Mouse (Mus musculus) NIH3T3 (cell line): ENCODE measurements at regions not wholly inside any gene's neighbourhood (a gene's known extent, or its start where the extent isn't known, plus 50 kb on each side); places are given as distances from the start of the nearest gene placed in this dataset.

Experiments
- DNase-seq: peaks from one replicate; pipeline ENCODE4 v3.0.0-alpha.2; 2012; ENCODE audit warnings: low read depth

GRCm38 (mm10) chr13:57282816-57283215 is 387.0 kb upstream of the Trpc7 start:
- DNase-seq, result no peak

- DNase-seq, result no peak
These were observed 386.3 kb upstream of the Trpc7 start for GRCm38 (mm10) chr13:57281941-57282710.

DNA sequence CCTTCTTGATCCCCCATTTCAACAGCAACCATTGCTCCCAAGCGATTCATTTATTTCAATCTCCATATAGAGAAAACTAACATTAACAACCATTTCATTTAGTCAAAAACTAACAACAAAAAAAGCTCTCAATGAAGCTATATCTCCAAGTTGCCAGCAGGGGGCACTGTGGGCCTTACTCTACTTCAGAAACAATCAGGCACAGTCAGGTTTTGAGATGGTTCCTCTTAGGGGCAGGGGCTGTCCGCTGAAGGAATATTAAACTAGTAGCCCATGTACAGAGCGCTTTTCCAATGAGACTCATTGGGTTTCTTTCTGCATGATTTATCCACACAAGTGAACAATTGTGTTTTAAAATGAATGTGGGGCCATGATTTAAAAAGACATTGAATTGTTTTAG is 385.7 kb upstream of the Trpc7 start:
- peak; percentile 17 for DNase-seq

DNA sequence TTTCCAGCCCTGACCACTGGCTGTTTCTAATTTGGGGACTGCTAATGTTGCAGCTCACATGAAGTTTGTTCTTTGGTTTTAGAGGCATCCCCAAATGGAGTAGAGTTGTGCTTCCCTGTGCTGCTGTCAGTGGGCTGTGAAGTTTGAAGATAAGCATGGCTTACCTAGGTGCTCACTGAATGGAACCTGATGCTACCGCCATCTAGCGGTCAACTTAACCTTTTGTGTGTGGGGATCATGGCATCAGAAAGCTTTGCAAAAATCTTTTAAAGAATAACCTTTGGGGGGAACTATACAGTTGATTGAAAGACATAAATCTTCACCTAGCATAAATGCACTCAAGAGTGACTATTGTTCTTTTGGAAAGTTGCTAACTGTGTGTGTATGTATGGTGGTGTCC is 382.8 kb upstream of the Trpc7 start:
- DNase-seq, result peak; percentile 46

DNA sequence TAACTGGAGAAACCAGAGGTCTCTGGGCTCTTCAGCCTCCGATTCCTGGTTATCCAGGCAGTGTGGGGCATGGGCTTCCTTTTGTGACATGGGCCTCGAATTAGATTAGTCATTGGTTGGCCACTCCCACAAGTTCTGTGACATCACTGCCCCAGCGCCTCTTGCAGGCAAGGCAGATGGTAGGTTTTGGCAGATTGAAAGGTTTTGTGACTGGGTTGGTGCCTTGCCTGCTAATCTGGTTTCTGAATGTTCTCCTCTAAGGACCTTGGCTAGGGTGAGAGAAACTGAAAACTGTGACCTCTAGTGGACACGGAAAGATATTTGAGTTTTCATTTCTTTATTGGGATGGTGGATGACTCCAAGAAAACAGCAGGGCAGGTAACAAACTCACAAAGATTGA is 381.3 kb upstream of the Trpc7 start:
- peak; percentile 3 for DNase-seq

DNA sequence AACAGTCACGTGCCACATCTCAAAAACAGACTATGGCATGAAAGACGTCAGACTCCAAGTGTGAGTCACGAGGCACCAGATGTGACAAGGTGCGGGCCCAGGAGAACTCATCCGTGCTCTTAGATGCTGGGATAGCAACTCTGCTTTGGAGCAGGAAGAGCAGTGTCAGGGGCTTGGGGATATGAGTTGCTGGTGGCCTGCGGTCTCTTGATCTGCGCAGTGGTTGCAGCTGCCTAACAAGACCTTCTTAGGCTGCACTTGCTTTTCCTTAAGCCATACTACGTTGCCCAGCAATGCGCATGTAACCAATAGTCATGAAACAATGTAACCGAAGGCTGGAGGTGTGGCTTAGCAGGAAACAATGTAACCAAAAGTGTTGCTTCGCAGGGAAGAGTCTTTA is 380.1 kb upstream of the Trpc7 start:
- no peak for DNase-seq

DNA sequence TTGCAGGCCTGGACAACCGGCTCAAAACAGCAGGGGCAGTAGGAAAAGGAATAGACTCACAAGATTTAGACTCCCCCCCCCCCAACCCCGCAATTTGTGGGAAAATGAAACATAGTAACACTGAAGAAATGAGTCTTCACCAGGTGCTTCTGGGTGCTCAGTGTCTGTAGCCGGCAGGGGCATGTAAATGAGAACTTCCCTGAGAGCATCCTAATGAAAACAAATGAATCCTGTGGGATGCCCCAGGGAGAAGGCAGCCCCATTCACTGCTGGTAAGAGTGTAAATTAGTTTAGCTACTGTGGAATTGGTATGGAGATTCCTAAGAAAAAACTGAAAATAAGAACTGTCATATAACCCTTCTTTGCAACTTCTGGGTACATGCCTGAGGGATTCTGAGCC is 377.8 kb upstream of the Trpc7 start:
- no peak for DNase-seq

DNA sequence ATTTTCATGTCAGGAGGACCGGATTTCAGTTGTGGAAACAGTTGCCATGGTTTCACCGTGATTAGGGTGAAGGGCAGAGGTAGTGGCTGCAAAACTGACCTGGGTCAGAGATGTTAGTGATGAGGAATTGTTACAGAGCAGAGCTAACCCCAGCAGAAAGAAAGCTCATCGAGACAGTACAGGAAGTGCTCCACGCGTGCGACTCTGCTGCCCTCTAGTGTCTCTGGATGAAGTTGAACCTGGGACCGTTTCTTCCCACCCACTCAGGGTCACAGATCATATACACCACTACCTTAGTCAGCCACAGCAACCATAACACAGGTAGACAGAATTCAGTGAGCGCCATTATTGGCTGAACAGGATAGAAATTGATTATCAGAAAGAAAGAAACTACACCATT is 373.8 kb upstream of the Trpc7 start:
- DNase-seq, result peak; percentile 52

DNA sequence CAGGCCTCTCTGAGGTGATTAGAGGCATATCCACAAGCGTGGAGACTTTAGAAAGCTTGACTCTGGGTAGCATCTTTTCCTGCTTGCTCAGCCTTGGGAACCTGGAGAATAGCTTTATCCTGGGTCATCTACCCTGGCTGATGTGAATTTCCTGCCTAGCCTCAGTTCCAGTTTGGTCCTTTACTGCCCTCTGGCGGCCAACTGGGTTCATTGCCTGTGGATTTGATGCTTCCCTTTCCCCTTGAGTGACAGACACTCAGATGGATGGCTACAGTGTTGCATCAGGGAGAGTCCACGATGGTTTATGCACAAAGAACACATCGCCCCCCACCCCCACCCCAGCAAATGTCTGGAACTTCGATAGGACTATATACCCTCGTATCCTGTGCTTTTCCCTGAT is 364.1 kb upstream of the Trpc7 start:
- peak; percentile 73 for DNase-seq

DNA sequence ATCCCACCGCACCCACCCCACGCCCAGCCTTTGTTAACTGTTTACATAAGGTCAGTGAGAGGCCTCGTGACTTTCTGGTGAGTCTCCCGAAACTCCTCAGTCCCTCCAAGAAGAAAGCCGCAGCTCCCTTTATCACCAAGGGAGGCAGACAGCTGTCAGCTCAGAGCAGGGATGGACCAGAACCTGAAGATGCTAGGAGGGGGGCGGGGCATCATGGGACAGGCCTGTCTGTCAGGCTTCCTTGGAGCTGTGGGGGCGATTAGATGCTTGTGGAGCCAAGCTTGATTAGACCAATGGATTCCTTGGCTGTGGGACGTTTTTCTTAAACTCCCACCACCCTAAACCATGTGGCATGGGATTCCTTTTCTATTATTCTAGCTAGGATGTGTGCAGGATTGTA is 363.7 kb upstream of the Trpc7 start:
- DNase-seq, result no peak

DNA sequence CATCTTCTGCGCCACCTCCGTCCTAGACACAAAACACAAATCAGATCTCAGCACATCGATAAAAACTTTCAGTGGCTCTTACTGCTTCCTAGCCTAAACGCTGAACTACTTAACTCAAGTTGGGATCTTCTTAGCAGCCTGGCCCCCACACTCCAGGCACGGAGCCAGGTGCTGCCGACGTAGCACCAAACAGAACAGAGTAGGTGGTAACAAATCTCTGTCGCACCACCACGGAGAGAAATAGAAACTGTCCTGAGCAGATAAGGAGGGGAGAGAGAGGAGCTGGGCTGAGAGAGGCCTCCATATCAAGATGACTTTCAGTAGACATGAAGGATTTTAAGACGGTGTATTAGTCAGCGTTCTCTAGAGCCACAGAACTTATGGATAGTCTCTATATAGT is 360.1 kb upstream of the Trpc7 start:
- DNase-seq, result no peak

DNA sequence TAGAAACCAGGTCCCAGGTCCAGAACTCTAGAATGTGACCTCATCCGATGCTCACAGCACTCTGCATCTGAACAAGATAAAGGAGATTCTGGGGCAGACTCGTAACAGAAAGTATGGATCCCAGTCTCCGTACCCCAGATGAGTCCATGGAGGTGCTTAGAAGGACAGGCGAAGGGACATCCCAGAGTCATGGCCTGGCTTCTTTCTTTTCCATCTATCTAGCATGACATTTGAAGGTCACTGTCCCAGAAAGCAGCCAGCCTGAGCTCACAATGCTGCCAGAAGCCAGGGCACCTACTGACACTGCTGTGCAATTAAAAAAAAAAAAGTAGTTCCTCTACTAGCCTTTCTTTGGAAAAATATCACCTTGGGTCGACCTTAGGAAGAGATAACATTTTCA is 354.1 kb upstream of the Trpc7 start:
- no peak for DNase-seq

DNA sequence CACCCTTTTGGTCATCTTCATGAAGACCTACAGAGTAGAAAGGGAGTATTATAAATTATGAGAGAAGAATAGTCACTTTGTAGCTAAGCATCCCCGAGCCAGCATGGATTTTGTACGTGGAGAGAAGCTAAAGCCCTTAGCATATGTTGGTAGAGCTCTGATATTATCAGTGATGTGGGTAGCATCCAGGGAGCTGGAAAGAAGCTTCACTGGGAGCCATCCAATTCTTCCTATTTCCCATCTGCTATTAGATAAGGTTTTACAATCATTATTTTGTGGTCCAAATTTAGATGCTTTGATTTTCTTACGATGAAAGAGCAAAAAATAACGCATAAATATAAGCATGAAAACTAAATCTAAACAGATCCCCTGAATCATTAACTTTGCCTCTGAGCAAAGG is 353.6 kb upstream of the Trpc7 start:
- DNase-seq, result no peak

DNA sequence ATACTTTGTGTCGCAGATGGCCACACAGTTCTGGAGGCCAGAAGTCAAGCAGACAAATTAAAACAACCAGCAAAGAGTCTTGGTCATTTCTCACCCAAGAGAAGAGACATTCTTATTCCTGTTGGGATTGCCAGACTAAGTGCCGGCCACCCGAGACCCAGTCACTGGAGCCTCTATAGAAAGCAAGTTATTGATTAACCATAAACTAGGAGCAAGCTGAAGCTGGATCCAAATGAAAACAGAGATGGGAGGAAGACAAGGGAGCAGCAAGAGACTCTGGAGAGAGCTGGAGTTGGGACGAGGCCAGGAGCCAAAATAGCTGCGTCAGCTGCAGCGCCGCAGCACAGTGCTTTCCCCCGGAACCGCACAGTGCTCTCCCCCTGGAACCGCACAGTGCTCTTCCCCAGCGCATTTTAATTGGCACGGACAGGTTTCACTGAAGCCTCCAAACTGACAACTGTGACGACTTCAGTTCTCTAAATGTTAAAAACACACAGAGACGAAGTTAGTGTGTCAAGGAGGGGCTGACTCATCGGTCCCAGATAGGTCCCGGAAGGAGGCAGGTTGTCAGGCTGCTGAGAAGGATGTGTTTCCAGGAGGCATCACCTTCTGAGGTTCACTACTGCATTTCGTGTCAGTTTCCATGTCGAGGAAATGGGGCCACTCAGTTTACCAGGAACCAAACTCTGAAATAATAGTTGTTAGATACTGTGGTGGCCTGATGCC is 350.6 kb upstream of the Trpc7 start:
- DNase-seq, result no peak

DNA sequence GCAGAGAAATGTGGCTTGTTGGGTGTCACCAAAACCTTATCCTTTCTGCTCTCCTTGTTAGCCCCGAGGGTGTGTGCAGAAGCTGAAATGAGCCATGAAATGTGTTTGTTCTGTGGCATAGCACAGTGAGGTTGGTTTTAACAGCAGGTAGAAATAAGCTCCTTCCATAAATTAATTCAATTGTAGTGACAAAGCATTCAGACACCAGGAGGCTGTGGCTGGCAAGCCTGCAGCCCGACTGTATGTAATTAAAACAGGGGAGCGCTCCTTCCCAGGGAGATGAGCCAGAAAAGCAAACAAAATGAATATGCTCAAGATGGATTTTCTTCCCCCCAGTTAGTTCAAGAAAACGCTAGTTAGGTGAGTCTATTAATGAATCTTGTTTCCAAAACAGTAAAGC is 341.1 kb upstream of the Trpc7 start:
- no peak for DNase-seq

DNA sequence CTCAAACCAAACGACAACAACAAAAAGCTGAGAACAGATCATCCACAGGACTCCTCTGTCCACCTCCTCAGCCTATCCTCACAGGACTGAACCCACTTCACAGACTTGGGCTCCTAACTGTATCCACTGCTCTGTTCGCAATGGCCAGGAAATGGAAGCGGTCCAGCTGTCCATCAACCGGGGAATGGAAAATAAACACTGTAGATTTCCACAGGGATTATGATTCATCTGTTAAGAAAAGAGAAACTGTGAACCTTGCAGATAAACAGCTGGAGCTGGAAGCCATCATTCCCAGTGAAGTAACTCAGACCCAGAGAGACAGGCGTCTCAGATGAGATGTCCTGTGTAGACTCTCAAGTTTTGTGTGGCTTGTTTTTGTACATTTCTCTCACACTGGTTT is 340.4 kb upstream of the Trpc7 start:
- peak; percentile 20 for DNase-seq

DNA sequence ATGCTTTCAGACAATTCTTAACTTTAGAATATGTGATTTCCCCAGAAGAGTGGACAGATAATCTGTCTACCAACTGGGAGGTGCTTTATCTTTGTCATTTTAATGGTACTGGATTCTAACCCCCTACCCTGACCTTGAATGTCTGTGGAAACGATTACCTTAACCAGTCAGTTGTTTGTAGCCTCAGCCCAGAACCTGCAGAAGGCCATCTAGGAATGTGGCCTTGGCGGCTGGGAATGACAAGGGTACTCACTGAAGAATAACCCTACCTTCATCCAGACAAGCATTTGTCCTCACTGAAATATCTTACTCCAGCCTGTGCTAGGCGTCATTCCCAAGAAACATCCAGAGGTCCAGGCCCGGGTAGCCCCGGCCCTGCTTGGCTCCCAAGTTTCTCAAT is 337.1 kb upstream of the Trpc7 start:
- no peak for DNase-seq

DNA sequence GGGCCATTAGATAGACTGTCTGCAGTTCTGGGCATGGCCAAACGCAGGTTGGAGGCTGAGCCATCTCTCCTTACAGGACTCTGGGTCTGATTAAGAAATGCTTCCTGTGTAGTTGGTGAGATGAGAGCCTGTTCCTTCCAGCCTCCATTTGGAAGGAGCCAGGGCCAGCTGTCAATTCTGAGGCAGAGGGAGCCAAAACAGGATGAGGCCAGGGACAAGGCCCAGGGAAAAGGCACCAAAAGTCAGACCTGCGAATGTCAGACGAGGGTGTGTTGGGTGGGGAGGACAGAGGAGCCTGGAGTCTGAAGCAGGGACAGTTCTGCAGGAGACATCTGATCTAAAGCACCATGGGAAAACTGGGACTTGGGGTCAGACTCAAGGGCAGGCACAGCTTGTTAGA is 335.9 kb upstream of the Trpc7 start:
- DNase-seq, result no peak

DNA sequence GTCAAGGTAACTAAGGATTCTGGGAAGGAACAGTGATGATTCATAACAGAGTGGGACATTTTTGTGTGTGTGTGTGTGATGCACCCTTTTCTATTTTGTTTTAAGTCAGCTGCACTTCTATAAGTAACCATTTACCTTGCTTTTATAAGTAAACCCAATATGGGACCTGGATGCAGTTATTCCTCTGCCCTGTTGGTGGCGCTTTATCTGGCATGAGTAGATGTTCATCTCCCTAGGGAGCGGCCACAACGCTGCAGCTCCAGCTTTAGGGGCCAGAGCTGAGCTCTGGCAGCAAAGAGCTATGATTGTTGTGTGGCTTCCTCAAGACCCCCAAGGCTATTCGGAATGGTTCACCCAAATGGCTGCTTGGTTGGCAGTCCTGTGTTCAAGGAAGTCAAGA is 334.5 kb upstream of the Trpc7 start:
- no peak for DNase-seq

- no peak for DNase-seq
These were observed 325.3 kb upstream of the Trpc7 start for GRCm38 (mm10) chr13:57221092-57221491.

- no peak for DNase-seq
These were observed 320.4 kb upstream of the Trpc7 start for GRCm38 (mm10) chr13:57216161-57216560.

- DNase-seq, result no peak
These were observed 316.5 kb upstream of the Trpc7 start for GRCm38 (mm10) chr13:57212251-57212650.

- no peak for DNase-seq
These were observed 295.4 kb upstream of the Trpc7 start for GRCm38 (mm10) chr13:57191195-57191594.

DNA sequence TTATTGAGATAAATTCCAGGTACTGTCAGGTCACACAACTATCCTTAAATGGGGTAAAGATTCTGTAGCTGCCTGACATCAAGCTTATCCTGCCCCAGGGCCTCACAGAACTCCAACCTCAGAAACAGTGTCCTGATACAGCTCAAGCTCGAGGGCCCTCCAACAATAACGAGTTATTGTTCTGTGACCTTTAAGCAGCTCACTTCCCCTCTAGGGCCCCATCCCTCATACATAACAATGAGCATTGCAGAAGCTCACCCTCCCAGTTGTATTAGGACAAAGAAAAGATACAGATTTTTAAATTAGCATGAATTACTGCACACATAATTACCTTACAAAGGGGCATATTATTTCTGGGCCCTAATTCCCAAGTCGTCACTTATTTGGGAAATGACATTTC is 293.5 kb upstream of the Trpc7 start:
- DNase-seq, result no peak
